Mouse (Mus musculus) C2C12 (cell line): ENCODE results near the gene Pard3. TPM values are rescaled to one million over a fixed set of nuclear protein-coding genes. Genes with fewer than 3 reads are reported as not detected.

Source experiments
- H3K27me3 ChIP-seq: one replicate; pipeline ENCODE4 v1.6.1; 2011; ENCODE audit not compliant: control insufficient read depth, insufficient read depth, insufficient read length
- H3K36me3 ChIP-seq: one replicate; pipeline ENCODE4 v1.6.1; 2011; ENCODE audit not compliant: control insufficient read depth, insufficient read depth
- H3K4me3 ChIP-seq: one replicate; pipeline ENCODE4 v1.5.1; 2011; ENCODE audit warnings: mild to moderate bottlenecking, control low read depth; ENCODE audit not compliant: poor library complexity, insufficient read depth, severe bottlenecking
- H3K79me2 ChIP-seq: one replicate; pipeline ENCODE4 v1.6.1; 2011; ENCODE audit not compliant: control insufficient read depth, insufficient read depth
- H3K79me3 ChIP-seq: one replicate; pipeline ENCODE4 v1.6.1; 2011; ENCODE audit warnings: low read depth, control low read depth
- H3ac ChIP-seq: one replicate; pipeline ENCODE3; 2011; ENCODE audit warnings: low read depth; ENCODE audit not compliant: control insufficient read depth, insufficient read length
- CEBPB ChIP-seq: IDR thresholded peaks from one replicate; pipeline ENCODE4 v1.6.1; 2011; ENCODE audit warnings: low read depth, mild to moderate bottlenecking, control low read depth, moderate library complexity
- CTCF ChIP-seq: IDR thresholded peaks from one replicate; pipeline ENCODE4 v1.5.1; 2011; ENCODE audit not compliant: control insufficient read depth, insufficient read depth, insufficient read length
- FOSL1 ChIP-seq: IDR thresholded peaks from one replicate; pipeline ENCODE4 v1.8.0; 2011; ENCODE audit warnings: mild to moderate bottlenecking, low read length; ENCODE audit not compliant: poor library complexity, insufficient read depth, severe bottlenecking
- MAX ChIP-seq: IDR thresholded peaks from one replicate; pipeline ENCODE4 v1.6.1; 2011; ENCODE audit warnings: mild to moderate bottlenecking, control low read depth
- MYOD1 ChIP-seq: IDR thresholded peaks from one replicate; pipeline ENCODE4 v1.6.1; 2011; ENCODE audit warnings: low read depth; ENCODE audit not compliant: control insufficient read depth, insufficient read length
- MYOG ChIP-seq: IDR thresholded peaks from one replicate; pipeline ENCODE4 v1.6.1; 2011; ENCODE audit not compliant: control insufficient read depth, insufficient read length; ENCODE audit errors: extremely low read depth
- USF1 ChIP-seq: IDR thresholded peaks from one replicate; pipeline ENCODE4 v1.6.1; 2011; ENCODE audit warnings: low read depth, mild to moderate bottlenecking, control low read depth, moderate library complexity
- polyA plus RNA-seq: library from polyadenylated mRNA; unstranded; fragments of >200 nt; fragmentation: generic; extraction: Trizol; gene quantifications from one replicate; pipeline ENCODE4 v1.2.1, GENCODE M21; 2012; ENCODE audit warnings: missing spikeins

Pard3 gene
- polyA plus RNA-seq, 1 experiment, result 8.4 TPM

- Histone ChIP-seq H3K4me3 (no peak overlapping the region), H3K79me3 (no peaks in the 10 kb centered on the region), H3K36me3 (no peaks in the 10 kb centered on the region), H3ac (no peak overlapping the region), H3K27me3 (no peaks in the 10 kb centered on the region), H3K79me2 (no peaks in the 10 kb centered on the region)
- TF ChIP-seq MYOD1, result no peak
- no peak for TF ChIP-seq CTCF
- TF ChIP-seq MAX, result no peak
- no peak for TF ChIP-seq FOSL1
- no peak for TF ChIP-seq USF1
- no peak for TF ChIP-seq CEBPB
- no peak for TF ChIP-seq MYOG
Observed at GRCm38 (mm10) chr8:127608541-127609270, 545.0 kb downstream of the Pard3 start.

GRCm38 (mm10) chr8:127609316-127609715 lies 545.6 kb downstream of the Pard3 start:
- H3K27me3 ChIP-seq, result no peaks in the 10 kb centered on the region
- TF ChIP-seq CEBPB (no peak), MYOD1 (no peak), MYOG (no peak), MAX (no peak), USF1 (no peak), CTCF (no peak), FOSL1 (no peak)
- H3K36me3 ChIP-seq, result no peaks in the 10 kb centered on the region

GRCm38 (mm10) chr8:127614206-127614605 lies 550.5 kb downstream of the Pard3 start:
- Histone ChIP-seq H3K79me2 (no peaks in the 10 kb centered on the region), H3ac (no peak overlapping the region), H3K79me3 (no peaks in the 10 kb centered on the region), H3K4me3 (no peak overlapping the region), H3K27me3 (no peaks in the 10 kb centered on the region), H3K36me3 (no peaks in the 10 kb centered on the region)
- TF ChIP-seq USF1, result no peak
- no peak for TF ChIP-seq MYOD1
- no peak for TF ChIP-seq CTCF
- TF ChIP-seq MAX, result no peak
- TF ChIP-seq MYOG, result no peak
- TF ChIP-seq FOSL1, result no peak
- TF ChIP-seq CEBPB, result no peak

More at GRCm38 (mm10) chr8:127609316-127609715, 545.6 kb downstream of the Pard3 start:
- Histone ChIP-seq H3K4me3 (no peak overlapping the region), H3K79me3 (no peaks in the 10 kb centered on the region), H3K79me2 (no peaks in the 10 kb centered on the region), H3ac (no peak overlapping the region)

GRCm38 (mm10) chr8:127616681-127617080 lies 553.0 kb downstream of the Pard3 start:
- H3K4me3 ChIP-seq, result no peak overlapping the region
- no peaks in the 10 kb centered on the region for H3K79me3 ChIP-seq
- H3K27me3 ChIP-seq, result no peaks in the 10 kb centered on the region
- H3K36me3 ChIP-seq, result no peaks in the 10 kb centered on the region
- no peaks in the 10 kb centered on the region for H3K79me2 ChIP-seq
- no peak overlapping the region for H3ac ChIP-seq
- TF ChIP-seq USF1 (no peak), FOSL1 (no peak), MYOG (no peak), CEBPB (no peak), MAX (no peak), CTCF (no peak), MYOD1 (no peak)

GRCm38 (mm10) chr8:127622137-127622536 lies 558.4 kb downstream of the Pard3 start:
- TF ChIP-seq MYOD1 (no peak), CTCF (no peak), FOSL1 (no peak), USF1 (no peak), CEBPB (no peak)
- Histone ChIP-seq H3K79me2 (no peaks in the 10 kb centered on the region), H3K36me3 (no peaks in the 10 kb centered on the region), H3K27me3 (no peaks in the 10 kb centered on the region), H3K79me3 (no peaks in the 10 kb centered on the region), H3K4me3 (no peak overlapping the region), H3ac (no peak overlapping the region)
